9 mouse cellular contexts compared by ENCODE assay signal in the genomic region with DNA sequence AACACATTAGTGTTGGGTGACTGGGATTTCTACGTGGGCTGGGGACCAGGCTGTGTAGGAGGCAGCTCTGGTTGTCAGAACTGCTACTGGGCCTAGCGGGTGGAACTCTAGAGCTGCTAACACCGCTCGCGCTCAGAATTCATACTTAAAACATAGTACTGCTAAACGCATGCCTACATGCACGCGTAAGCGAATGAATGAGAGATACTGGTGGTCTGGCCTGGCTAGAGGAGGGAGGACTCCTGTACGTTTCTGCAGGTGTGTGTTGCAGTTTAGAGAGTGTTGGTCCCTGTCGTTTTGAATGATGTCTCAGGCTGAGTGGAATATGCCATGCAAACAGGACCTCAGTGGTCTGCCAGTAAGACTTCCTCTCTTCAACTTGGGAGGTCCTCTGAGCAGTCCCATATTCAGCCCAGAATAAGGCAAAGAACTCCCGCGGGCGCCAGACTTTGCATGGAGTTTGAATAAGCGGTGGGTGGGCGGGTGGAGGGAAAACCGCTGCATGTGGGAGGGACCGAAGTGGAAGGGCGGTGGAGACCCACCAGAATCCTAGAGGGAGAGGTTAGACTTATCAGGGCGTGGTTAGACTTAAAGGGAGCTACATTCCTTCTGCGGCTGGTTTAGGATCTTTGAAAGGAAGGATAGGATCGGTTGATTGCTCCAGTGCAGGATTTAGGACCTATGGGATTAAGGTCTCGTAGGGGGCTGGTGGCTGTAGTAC. TPM values are rescaled to one million over a fixed set of nuclear protein-coding genes. Genes with fewer than 3 reads are reported as not detected.
DNase-seq lines count a peak whose midpoint lies in the region; ATAC-seq lines count a peak whose summit lies in the region.
"Had no signal": no experiment of that assay in that cellular context is flagged by ENCODE, and none has a peak within 500 bp of the region (broad histone marks: within the 10 kb centered on the region; RNA-seq: fewer than 3 reads in every experiment).

No protein-coding gene starts in this region.

- no peak overlapping the region for H3K9ac ChIP-seq in kidney, embryonic 16.5 days (replicated peaks; ENCODE audit: low read length)
- no peak overlapping the region for H3K9ac ChIP-seq in embryonic facial prominence, embryonic 13.5 days
- no peak overlapping the region for H3K9ac ChIP-seq in neural tube, embryonic 12.5 days

- WGBS in kidney, embryonic 16.5 days: 34% methylated on average over 23 of the region's 23 CpGs
- 32% methylated on average over 23 of the region's 23 CpGs for WGBS in embryonic facial prominence, embryonic 13.5 days
- 33% methylated on average over 23 of the region's 23 CpGs for WGBS in limb, embryonic 10.5 days
- 33% methylated on average over 23 of the region's 23 CpGs for WGBS in neural tube, embryonic 12.5 days

- peaks cover 17% of the 10 kb centered on the region for H3K4me1 ChIP-seq in kidney, embryonic 16.5 days (ENCODE audit: insufficient read depth, low read length)
- H3K4me1 ChIP-seq in embryonic facial prominence, embryonic 13.5 days: peaks cover 23% of the 10 kb centered on the region
- H3K4me1 ChIP-seq in limb, embryonic 10.5 days: peaks cover 20% of the 10 kb centered on the region
- peaks cover 12% of the 10 kb centered on the region for H3K4me1 ChIP-seq in neural tube, embryonic 12.5 days

- H3K4me2 ChIP-seq in kidney, embryonic 16.5 days (replicated peaks; ENCODE audit: low read depth, low read length): peak overlapping the region; percentile 92
- peak overlapping the region; percentile 86 for H3K4me2 ChIP-seq in embryonic facial prominence, embryonic 13.5 days
- peak overlapping the region; percentile 79 for H3K4me2 ChIP-seq in neural tube, embryonic 12.5 days (replicated peaks)

- H3K4me3 ChIP-seq in kidney, embryonic 16.5 days (ENCODE audit: low read length): peak overlapping the region; percentile 56
- peak overlapping the region; percentile 49 for H3K4me3 ChIP-seq in embryonic facial prominence, embryonic 13.5 days
- H3K4me3 ChIP-seq in limb, embryonic 10.5 days: peak overlapping the region; percentile 47
- no peak overlapping the region for H3K4me3 ChIP-seq in neural tube, embryonic 12.5 days

- no peak overlapping the region for H3K27ac ChIP-seq in kidney, embryonic 16.5 days (ENCODE audit: low read length)
- peak overlapping the region; percentile 49; the same call in 1 of the 2 replicates for H3K27ac ChIP-seq in embryonic facial prominence, embryonic 13.5 days
- no peak overlapping the region for H3K27ac ChIP-seq in limb, embryonic 10.5 days
- no peak overlapping the region for H3K27ac ChIP-seq in neural tube, embryonic 12.5 days

- no peaks in the 10 kb centered on the region for H3K36me3 ChIP-seq in kidney, embryonic 16.5 days (ENCODE audit: insufficient read depth, low read length)
- no peaks in the 10 kb centered on the region for H3K36me3 ChIP-seq in embryonic facial prominence, embryonic 13.5 days
- H3K36me3 ChIP-seq in limb, embryonic 10.5 days: no peaks in the 10 kb centered on the region
- H3K36me3 ChIP-seq in neural tube, embryonic 12.5 days: no peaks in the 10 kb centered on the region

- DNase-seq in kidney, postnatal 10 days: no peak
- peak; percentile 34 for DNase-seq in limb, embryonic 10.5 days (ENCODE audit: low spot score)
- no peak for DNase-seq in layer of hippocampus, adult 9-11 months
- no peak for DNase-seq in right cerebral cortex, postnatal 25 days
- DNase-seq in cerebellum, adult 11 months: no peak

- H3K27me3 ChIP-seq in kidney, embryonic 16.5 days (ENCODE audit: insufficient read depth, low read length): peaks cover 38% of the 10 kb centered on the region
- peaks cover 75% of the 10 kb centered on the region for H3K27me3 ChIP-seq in embryonic facial prominence, embryonic 13.5 days
- peaks cover 75% of the 10 kb centered on the region for H3K27me3 ChIP-seq in limb, embryonic 10.5 days (ENCODE audit: low read depth, poor library complexity, severe bottlenecking)
- H3K27me3 ChIP-seq in neural tube, embryonic 12.5 days (replicated peaks): peaks cover 38% of the 10 kb centered on the region
- H3K27me3 ChIP-seq: Patski had no signal

- H3K9me3 ChIP-seq in kidney, embryonic 16.5 days (ENCODE audit: low read length): no peaks in the 10 kb centered on the region
- H3K9me3 ChIP-seq in embryonic facial prominence, embryonic 13.5 days: no peaks in the 10 kb centered on the region
- no peaks in the 10 kb centered on the region for H3K9me3 ChIP-seq in limb, embryonic 10.5 days (replicated peaks)
- H3K9me3 ChIP-seq in neural tube, embryonic 12.5 days: no peaks in the 10 kb centered on the region

- peak; percentile 57 for ATAC-seq in kidney, embryonic 16.5 days (ENCODE audit: low FRiP score, low TSS enrichment)
- peak; percentile 50; the same call in 1 of the 2 replicates for ATAC-seq in embryonic facial prominence, embryonic 13.5 days (ENCODE audit: insufficient number of reproducible peaks, insufficient read depth, low FRiP score, low TSS enrichment, low read depth)
- no peak for ATAC-seq in neural tube, embryonic 12.5 days (ENCODE audit: low FRiP score, low read depth)
- ATAC-seq: Patski had no signal

RNA-seq across cellular contexts. Expression of a gene that starts 1.1 kb away (rescaled TPM):
- 6.3 and 6.6 TPM in 2 replicates for polyA plus RNA-seq in kidney, embryonic 16.5 days (2015; fragmentation: Nextera tagmentation; extraction: Ambion mirVana)
- 8.0 and 8.9 TPM in 2 replicates for polyA plus RNA-seq in embryonic facial prominence, embryonic 13.5 days (2015; fragmentation: Nextera tagmentation; extraction: Ambion mirVana)
- polyA plus RNA-seq in limb, embryonic 10.5 days (2016; fragmentation: Nextera tagmentation; extraction: Ambion mirVana): 0.88 and 1.1 TPM in 2 replicates
- polyA plus RNA-seq in neural tube, embryonic 12.5 days (2016; fragmentation: Nextera tagmentation; extraction: Ambion mirVana): 2.5 and 2.6 TPM in 2 replicates

RNA-seq across cellular contexts. Expression of a gene that starts 41.5 kb away (rescaled TPM):
- polyA plus RNA-seq in kidney, embryonic 16.5 days (2015; fragmentation: Nextera tagmentation; extraction: Ambion mirVana): 1.8 and 2.4 TPM in 2 replicates
- polyA plus RNA-seq in embryonic facial prominence, embryonic 13.5 days (2015; fragmentation: Nextera tagmentation; extraction: Ambion mirVana): 1.7 and 2.0 TPM in 2 replicates
- polyA plus RNA-seq in limb, embryonic 10.5 days (2016; fragmentation: Nextera tagmentation; extraction: Ambion mirVana): 1.5 and 1.7 TPM in 2 replicates
- polyA plus RNA-seq in neural tube, embryonic 12.5 days (2016; fragmentation: Nextera tagmentation; extraction: Ambion mirVana): 2.5 and 3.3 TPM in 2 replicates
- polyA plus RNA-seq: Patski had no signal

RNA-seq across cellular contexts. Expression of a gene that starts 53.9 kb away (rescaled TPM):
- 102 and 108 TPM in 2 replicates for polyA plus RNA-seq in kidney, embryonic 16.5 days (2015; fragmentation: Nextera tagmentation; extraction: Ambion mirVana)
- polyA plus RNA-seq in embryonic facial prominence, embryonic 13.5 days (2015; fragmentation: Nextera tagmentation; extraction: Ambion mirVana): 85.7 and 88.2 TPM in 2 replicates
- 66.5 and 84.3 TPM in 2 replicates for polyA plus RNA-seq in limb, embryonic 10.5 days (2016; fragmentation: Nextera tagmentation; extraction: Ambion mirVana)
- 77.9 and 83.1 TPM in 2 replicates for polyA plus RNA-seq in neural tube, embryonic 12.5 days (2016; fragmentation: Nextera tagmentation; extraction: Ambion mirVana)
